Comparison of ENCODE assay signal across 11 mouse cellular contexts in genomic region chr8:103235614-103236013, GRCm38 (mm10).
DNase-seq lines count a peak whose midpoint lies in the region; ATAC-seq lines count a peak whose summit lies in the region.
"Had no signal": no experiment of that assay in that cellular context is flagged by ENCODE, and none has a peak within 500 bp of the region (broad histone marks: within the 10 kb centered on the region; RNA-seq: fewer than 3 reads in every experiment).

No protein-coding gene starts in this region.

- DNase-seq in intestine, embryonic 14.5 days (ENCODE audit: low spot score), result no peak
- DNase-seq in embryo, embryonic 11 days, result peak; percentile 62
- DNase-seq in heart, postnatal 4 days, result peak; percentile 43
- peak; percentile 21 for DNase-seq in lung, postnatal 14 days
- DNase-seq in retina, embryonic 14.5 days (ENCODE audit: low spot score), result no peak
- DNase-seq in layer of hippocampus, postnatal 14 days (ENCODE audit: low spot score in 2 of 2), result no peak
- DNase-seq: cerebellum, adult 9-11 months had no signal

- H3K9me3 ChIP-seq in intestine, embryonic 14.5 days (ENCODE audit: control insufficient read depth, low read length), result no peaks in the 10 kb centered on the region
- H3K9me3 ChIP-seq in intestine, embryonic 16.5 days (ENCODE audit: control insufficient read depth, low read length), result no peaks in the 10 kb centered on the region

- no peaks in the 10 kb centered on the region for H3K36me3 ChIP-seq in intestine, embryonic 14.5 days (ENCODE audit: control insufficient read depth, insufficient read depth, low read length)
- no peaks in the 10 kb centered on the region for H3K36me3 ChIP-seq in intestine, embryonic 16.5 days (ENCODE audit: control insufficient read depth, insufficient read depth, low read length)

- peak overlapping the region; percentile 78 for H3K27ac ChIP-seq in intestine, embryonic 14.5 days (ENCODE audit: low read depth)
- H3K27ac ChIP-seq in intestine, embryonic 16.5 days (ENCODE audit: low read length), result no peak overlapping the region

- no peak overlapping the region for H3K4me3 ChIP-seq in intestine, embryonic 14.5 days (ENCODE audit: low read depth, low read length)
- H3K4me3 ChIP-seq in intestine, embryonic 16.5 days (ENCODE audit: low read length), result no peak overlapping the region
- H3K4me3 ChIP-seq: megakaryocyte, embryonic 14.5 days had no signal

- H3K4me2 ChIP-seq in intestine, embryonic 14.5 days (ENCODE audit: low read length), result no peak overlapping the region
- H3K4me2 ChIP-seq in intestine, embryonic 16.5 days (ENCODE audit: low read depth, low read length), result no peak overlapping the region

- peaks cover 12% of the 10 kb centered on the region for H3K4me1 ChIP-seq in intestine, embryonic 14.5 days (replicated peaks; ENCODE audit: control insufficient read depth, insufficient read depth, low read length)
- peaks cover 3% of the 10 kb centered on the region; the same call in 1 of the 2 replicates for H3K4me1 ChIP-seq in intestine, embryonic 16.5 days (ENCODE audit: control insufficient read depth, insufficient read depth, low read length)
- H3K4me1 ChIP-seq: megakaryocyte, embryonic 14.5 days had no signal

- H3K9ac ChIP-seq in intestine, embryonic 14.5 days (ENCODE audit: low read length), result no peak overlapping the region
- no peak overlapping the region for H3K9ac ChIP-seq in intestine, embryonic 16.5 days (ENCODE audit: low read depth, low read length)

- ATAC-seq in intestine, embryonic 14.5 days (replicated peaks; ENCODE audit: low FRiP score, low TSS enrichment, low read depth), result no peak
- ATAC-seq in intestine, embryonic 16.5 days, result no peak
- no peak for ATAC-seq in erythroid progenitor cell, adult 5-6 weeks (replicated peaks; ENCODE audit: low FRiP score, poor library complexity, severe bottlenecking)
- ATAC-seq: hindbrain, embryonic 16.5 days had no signal

- no peaks in the 10 kb centered on the region for H3K27me3 ChIP-seq in intestine, embryonic 14.5 days (replicated peaks; ENCODE audit: control insufficient read depth, insufficient read depth, low read length)
- H3K27me3 ChIP-seq in intestine, embryonic 16.5 days (replicated peaks; ENCODE audit: control insufficient read depth, insufficient read depth, low read length), result no peaks in the 10 kb centered on the region
- H3K27me3 ChIP-seq: megakaryocyte, embryonic 14.5 days had no signal

- WGBS in intestine, embryonic 14.5 days, result 23% methylated on average over 1 of the region's 1 CpGs
- 27% methylated on average over 1 of the region's 1 CpGs for WGBS in intestine, embryonic 16.5 days

Comparison
In these comparisons a context has a peak if more than half of its experiments do, and no peak if none do; other contexts are left out.
1. DNase-seq: peak in embryo, embryonic 11 days (single experiment), heart, postnatal 4 days (single experiment) and lung, postnatal 14 days (single experiment); none in intestine, embryonic 14.5 days (single experiment), retina, embryonic 14.5 days (single experiment) and layer of hippocampus, postnatal 14 days (0 of 2).